Mouse (Mus musculus): ENCODE data around the gene Ogfrl1. TPM values are rescaled to one million over a fixed set of nuclear protein-coding genes. Genes with fewer than 3 reads are reported as not detected.

Ogfrl1 gene
- total RNA-seq (2021) (10 to 100 TPM; 13.1 to 20.0 TPM), polyA plus RNA-seq (2012; rRNA removed) (7.2 and 12.0 TPM in 2 replicates)
- long read RNA-seq, full-length matches to known transcripts, result 24 of 38 reads
- long read RNA-seq, partial matches to known transcripts, result 0 of 38 reads
- long read RNA-seq, other reads (novel, unspliced or antisense), result 14 of 38 reads

DNA sequence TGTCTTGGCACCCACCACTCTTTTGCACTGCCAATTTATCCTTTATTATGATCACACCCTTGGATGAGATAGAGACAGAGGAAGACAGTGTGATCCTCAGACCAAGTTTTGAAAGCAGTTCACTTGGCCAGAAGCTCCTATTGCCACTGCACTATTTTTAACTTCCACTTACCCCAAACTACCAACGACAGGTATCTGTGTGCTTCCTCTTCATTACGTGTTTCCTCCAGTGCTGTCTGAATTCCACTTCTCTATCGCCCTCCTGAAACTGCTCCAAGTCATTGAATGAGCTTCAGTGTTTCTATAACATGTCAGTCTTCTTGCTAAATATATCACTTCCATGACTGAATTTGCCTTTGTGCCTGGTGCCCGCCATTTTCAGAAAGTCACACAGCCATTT, at the start of gene Ogfrl1:
Ogfrl1 (minus strand) TSS at position 150 of the 400 bp plus-strand sequence.
- Histone ChIP-seq H3K9ac (ENCODE audit: low read depth, low read length) (no peak within 1 kb of the TSS), H3K4me3 (no peak within 1 kb of the TSS), H3K27ac (peak within 1 kb of the TSS; percentile 41; the same call in 1 of the 2 replicates), H3K4me1 (ENCODE audit: control insufficient read depth, insufficient read depth, low read length) (peaks cover 3% of the 10 kb centered on the region), H3K27me3 (ENCODE audit: control insufficient read depth, insufficient read depth, low read length) (no peaks in the 10 kb centered on the region), H3K79me2 (replicated peaks; ENCODE audit: control insufficient read depth, insufficient read depth, low read length) (no peaks in the 10 kb centered on the region), H3K36me3 (ENCODE audit: control insufficient read depth, insufficient read depth, low read length) (peaks cover 2% of the 10 kb centered on the region; the same call in 1 of the 2 replicates)
- WGBS, result 33% methylated on average over 4 of the region's 4 CpGs
- TF ChIP-seq POLR2A (IDR thresholded peaks at IDR 0.05; ENCODE audit: insufficient read depth, low read depth, low read length), result no peak
- no peak for TF ChIP-seq EP300 (IDR thresholded peaks at IDR 0.05; ENCODE audit: insufficient read depth, low read depth, low read length)
- no peak for TF ChIP-seq CTCF (IDR thresholded peaks at IDR 0.05)
- no peak for DNase-seq
- intact Hi-C loops (cut with DNase I), result no loop called here

DNA sequence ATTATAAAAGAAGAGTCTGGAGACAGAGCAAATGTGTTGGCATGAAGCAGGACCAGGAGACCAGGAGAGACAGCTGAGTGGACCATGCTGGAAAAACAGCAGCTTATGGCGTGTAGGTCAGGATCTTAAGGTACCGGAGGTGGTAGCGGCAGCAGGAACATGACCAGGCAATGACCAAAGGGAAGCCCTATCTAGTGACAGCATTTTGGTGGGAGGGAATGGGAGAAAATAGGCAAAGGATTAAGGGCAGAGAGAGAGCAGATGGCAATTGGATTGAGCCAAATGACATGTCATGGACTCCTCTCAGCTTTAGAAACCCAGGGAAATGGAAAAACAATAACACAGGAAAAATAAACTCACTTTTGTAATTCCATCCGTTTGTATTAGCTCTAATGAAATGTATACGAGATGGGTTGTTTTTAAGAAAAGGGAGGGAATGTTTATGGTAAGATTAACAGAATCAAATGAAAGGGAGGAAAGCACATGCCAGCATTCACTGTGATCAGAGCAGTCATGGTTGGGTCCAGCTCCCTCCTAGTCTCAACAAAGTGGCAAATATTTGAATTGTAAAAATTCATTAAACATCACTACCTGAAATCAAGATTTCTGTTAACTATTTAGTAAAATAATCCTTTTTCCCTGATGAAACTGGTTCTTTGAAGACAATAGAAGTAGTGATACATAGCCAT, 48.3 kb upstream of the Ogfrl1 start:
- H3K27ac ChIP-seq, result no peak overlapping the region
- H3K27me3 ChIP-seq (ENCODE audit: control insufficient read depth, insufficient read depth, low read length), result no peaks in the 10 kb centered on the region
- TF ChIP-seq POLR2A (IDR thresholded peaks at IDR 0.05; ENCODE audit: insufficient read depth, low read depth, low read length) (no peak), EP300 (IDR thresholded peaks at IDR 0.05; ENCODE audit: insufficient read depth, low read depth, low read length) (no peak), CTCF (IDR thresholded peaks at IDR 0.05) (no peak)
- no peaks in the 10 kb centered on the region for H3K79me2 ChIP-seq (replicated peaks; ENCODE audit: control insufficient read depth, insufficient read depth, low read length)
- intact Hi-C loops (cut with DNase I), result no loop called here
- DNase-seq, result no peak
- H3K9ac ChIP-seq (ENCODE audit: low read depth, low read length), result no peak overlapping the region
- no peaks in the 10 kb centered on the region for H3K4me1 ChIP-seq (ENCODE audit: control insufficient read depth, insufficient read depth, low read length)
- no peaks in the 10 kb centered on the region for H3K36me3 ChIP-seq (ENCODE audit: control insufficient read depth, insufficient read depth, low read length)
- 79% methylated on average over 5 of the region's 5 CpGs for WGBS
- no peak overlapping the region for H3K4me3 ChIP-seq

GRCm38 (mm10) chr1:23433612-23434011, 36.0 kb upstream of the Ogfrl1 start:
- 56% methylated on average over 3 of the region's 3 CpGs for WGBS
- no peak for TF ChIP-seq EP300 (IDR thresholded peaks at IDR 0.05; ENCODE audit: insufficient read depth, low read depth, low read length)
- Histone ChIP-seq H3K27me3 (ENCODE audit: control insufficient read depth, insufficient read depth, low read length) (no peaks in the 10 kb centered on the region), H3K4me1 (ENCODE audit: control insufficient read depth, insufficient read depth, low read length) (no peaks in the 10 kb centered on the region), H3K79me2 (replicated peaks; ENCODE audit: control insufficient read depth, insufficient read depth, low read length) (no peaks in the 10 kb centered on the region), H3K36me3 (ENCODE audit: control insufficient read depth, insufficient read depth, low read length) (no peaks in the 10 kb centered on the region), H3K4me3 (no peak overlapping the region), H3K9ac (ENCODE audit: low read depth, low read length) (no peak overlapping the region), H3K27ac (no peak overlapping the region)
- intact Hi-C loops (cut with DNase I), result no loop called here
- DNase-seq, result peak in 1 of 2 experiments; percentile 45

- H3K27ac ChIP-seq, result no peak overlapping the region
- no peak overlapping the region for H3K4me3 ChIP-seq
- DNase-seq, result no peak
- H3K4me1 ChIP-seq (ENCODE audit: control insufficient read depth, insufficient read depth, low read length), result no peaks in the 10 kb centered on the region
- H3K79me2 ChIP-seq (replicated peaks; ENCODE audit: control insufficient read depth, insufficient read depth, low read length), result no peaks in the 10 kb centered on the region
- intact Hi-C loops (cut with DNase I), result no loop called here
- H3K9ac ChIP-seq (ENCODE audit: low read depth, low read length), result no peak overlapping the region
- H3K27me3 ChIP-seq (ENCODE audit: control insufficient read depth, insufficient read depth, low read length), result no peaks in the 10 kb centered on the region
- H3K36me3 ChIP-seq (ENCODE audit: control insufficient read depth, insufficient read depth, low read length), result no peaks in the 10 kb centered on the region
- 87% methylated on average over 2 of the region's 2 CpGs for WGBS
- TF ChIP-seq EP300 (IDR thresholded peaks at IDR 0.05; ENCODE audit: insufficient read depth, low read depth, low read length) (no peak), CTCF (IDR thresholded peaks at IDR 0.05) (no peak), POLR2A (IDR thresholded peaks at IDR 0.05; ENCODE audit: insufficient read depth, low read depth, low read length) (no peak)
These were observed 28.9 kb upstream of the Ogfrl1 start for GRCm38 (mm10) chr1:23426447-23426846.

GRCm38 (mm10) chr1:23418941-23419340, 21.4 kb upstream of the Ogfrl1 start:
- H3K79me2 ChIP-seq (replicated peaks; ENCODE audit: control insufficient read depth, insufficient read depth, low read length), result no peaks in the 10 kb centered on the region
- H3K27me3 ChIP-seq (ENCODE audit: control insufficient read depth, insufficient read depth, low read length), result no peaks in the 10 kb centered on the region
- H3K36me3 ChIP-seq (ENCODE audit: control insufficient read depth, insufficient read depth, low read length), result no peaks in the 10 kb centered on the region
- H3K4me1 ChIP-seq (ENCODE audit: control insufficient read depth, insufficient read depth, low read length), result no peaks in the 10 kb centered on the region
- TF ChIP-seq EP300 (IDR thresholded peaks at IDR 0.05; ENCODE audit: insufficient read depth, low read depth, low read length) (no peak), CTCF (IDR thresholded peaks at IDR 0.05) (no peak), POLR2A (IDR thresholded peaks at IDR 0.05; ENCODE audit: insufficient read depth, low read depth, low read length) (no peak)
- no peak for DNase-seq
- WGBS, result 86% methylated on average over 1 of the region's 1 CpGs
- no peak overlapping the region for H3K9ac ChIP-seq (ENCODE audit: low read depth, low read length)
- intact Hi-C loops (cut with DNase I), result no loop called here
- H3K4me3 ChIP-seq, result no peak overlapping the region
- H3K27ac ChIP-seq, result no peak overlapping the region

DNA sequence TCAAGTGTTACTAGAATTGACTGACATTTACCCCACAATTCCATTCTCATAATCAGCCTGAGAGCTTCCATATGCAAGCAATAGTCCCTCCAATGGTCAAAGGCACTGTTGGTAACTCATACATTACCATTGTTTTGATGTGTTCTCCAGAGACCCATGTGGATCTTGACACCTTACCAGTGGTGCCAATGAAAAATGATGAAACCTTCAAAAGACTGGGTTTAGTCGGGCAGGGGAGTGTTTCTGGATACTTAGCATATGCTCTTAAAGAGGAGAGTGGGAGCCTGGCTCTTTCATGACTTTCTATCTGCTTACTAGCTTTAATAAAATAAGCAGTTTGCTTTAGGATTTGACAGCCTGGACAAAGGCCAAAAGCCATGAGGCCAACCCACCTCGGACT, 20.5 kb upstream of the Ogfrl1 start:
- no peaks in the 10 kb centered on the region for H3K4me1 ChIP-seq (ENCODE audit: control insufficient read depth, insufficient read depth, low read length)
- no peak overlapping the region for H3K27ac ChIP-seq
- no peak overlapping the region for H3K9ac ChIP-seq (ENCODE audit: low read depth, low read length)
- no peaks in the 10 kb centered on the region for H3K27me3 ChIP-seq (ENCODE audit: control insufficient read depth, insufficient read depth, low read length)
- H3K4me3 ChIP-seq, result no peak overlapping the region
- no peaks in the 10 kb centered on the region for H3K36me3 ChIP-seq (ENCODE audit: control insufficient read depth, insufficient read depth, low read length)
- TF ChIP-seq EP300 (IDR thresholded peaks at IDR 0.05; ENCODE audit: insufficient read depth, low read depth, low read length) (no peak), POLR2A (IDR thresholded peaks at IDR 0.05; ENCODE audit: insufficient read depth, low read depth, low read length) (no peak), CTCF (IDR thresholded peaks at IDR 0.05) (no peak)
- WGBS, result 72% methylated on average over 2 of the region's 2 CpGs
- no peaks in the 10 kb centered on the region for H3K79me2 ChIP-seq (replicated peaks; ENCODE audit: control insufficient read depth, insufficient read depth, low read length)
- intact Hi-C loops (cut with DNase I), result no loop called here
- no peak for DNase-seq

Data from heart, adult 2 months (tissue).